Mouse (Mus musculus) adrenal gland, postnatal 4 days (tissue): ENCODE results near the gene Dtx1. TPM values are rescaled to one million over a fixed set of nuclear protein-coding genes. Genes with fewer than 3 reads are reported as not detected.

Experiments used
- DNase-seq, 2 experiments: peaks; one replicate each; pipeline ENCODE4 v3.0.0; 2021 to 2022; ENCODE audit warnings: low spot score in 2 of 2, mixed read lengths in 2 of 2
- total RNA-seq, 2 experiments: library from RNA; stranded (reverse); gene quantifications; 2 replicates each; pipeline ENCODE4 v1.2.3; 2021

The Dtx1 gene
- total RNA-seq, 2 experiments from 2014 or later, result 13.7 to 17.2 TPM

GRCm38 (mm10) chr5:120645851-120646250 lies 65.9 kb downstream of the Dtx1 start:
- no peak for DNase-seq

GRCm38 (mm10) chr5:120644227-120644626 lies 67.5 kb downstream of the Dtx1 start:
- DNase-seq, result no peak

GRCm38 (mm10) chr5:120643365-120644085 lies 68.2 kb downstream of the Dtx1 start:
- DNase-seq, result peak in 1 of 2 experiments; percentile 41

GRCm38 (mm10) chr5:120640094-120640493 lies 71.6 kb downstream of the Dtx1 start:
- no peak for DNase-seq

- no peak for DNase-seq
Measured at GRCm38 (mm10) chr5:120635633-120636032, 76.1 kb downstream of the Dtx1 start.

GRCm38 (mm10) chr5:120634860-120635259 lies 76.9 kb downstream of the Dtx1 start:
- DNase-seq, result no peak

- no peak for DNase-seq
Measured at GRCm38 (mm10) chr5:120634131-120634530, 77.6 kb downstream of the Dtx1 start, which contains the start of gene Cfap73. Gene Cfap73 (minus strand): TSS chr5:120634235.

GRCm38 (mm10) chr5:120631892-120632291 lies 79.8 kb downstream of the Dtx1 start:
- no peak for DNase-seq

- no peak for DNase-seq
Measured at GRCm38 (mm10) chr5:120631128-120631527, 80.6 kb downstream of the Dtx1 start.

Other genes starting within 250 kb of the Dtx1 start
- 10 to 100 TPM; 61.7 to 63.9 TPM for gene Sdsl, start 239.1 kb downstream of the Dtx1 start, total RNA-seq
- gene Sds, start 235.4 kb downstream of the Dtx1 start, total RNA-seq, result 1 to 10 TPM in 1 of 2 experiments, not detected in 1; 1.8 TPM
- gene Plbd2, start 208.3 kb downstream of the Dtx1 start, total RNA-seq, result 10 to 100 TPM; 70.5 to 77.5 TPM
- 10 to 100 TPM; 29.6 to 31.7 TPM for gene Slc8b1, start 200.8 kb downstream of the Dtx1 start, total RNA-seq
- 10 to 100 TPM; 47.5 to 49.5 TPM for gene Tpcn1, start 123.3 kb downstream of the Dtx1 start, total RNA-seq
- 1 to 10 TPM; 1.2 to 1.5 TPM for gene Iqcd, start 122.9 kb downstream of the Dtx1 start, total RNA-seq
- gene Rita1, start 99.3 kb downstream of the Dtx1 start, total RNA-seq, result 10 to 100 TPM; 11.8 to 13.5 TPM
- 10 to 100 TPM; 47.6 to 51.4 TPM for gene Ddx54, start 99.2 kb downstream of the Dtx1 start, total RNA-seq
- gene Cfap73, start 77.7 kb downstream of the Dtx1 start, total RNA-seq, result under 1 TPM; 0.56 to 0.78 TPM
- 10 to 100 TPM; 10.7 to 15.8 TPM for gene Rasal1, start 63.1 kb downstream of the Dtx1 start, total RNA-seq
- under 1 TPM; 0.17 to 0.31 TPM for gene Oas2, start 37.9 kb upstream of the Dtx1 start, total RNA-seq
- under 1 TPM; 0.11 to 0.25 TPM for gene Oas3, start 65.7 kb upstream of the Dtx1 start, total RNA-seq
- gene Oas1e, start 83.6 kb upstream of the Dtx1 start, total RNA-seq, result not detected
- gene Oas1c, start 100.6 kb upstream of the Dtx1 start, total RNA-seq, result 1 to 10 TPM; 2.3 to 4.1 TPM
- gene Oas1f, start 135.4 kb upstream of the Dtx1 start, total RNA-seq, result not detected
- gene Oas1h, start 149.5 kb upstream of the Dtx1 start, total RNA-seq, result under 1 TPM in 1 of 2 experiments, not detected in 1; 0.20 TPM
- under 1 TPM; 0.23 to 0.42 TPM for gene Oas1g, start 175.7 kb upstream of the Dtx1 start, total RNA-seq
- gene Oas1a, start 195.6 kb upstream of the Dtx1 start, total RNA-seq, result 1 to 10 TPM; 1.1 to 1.2 TPM
- not detected for gene Oas1d, start 202.6 kb upstream of the Dtx1 start, total RNA-seq